Mouse (Mus musculus): ENCODE data around the gene Btf3. TPM values are rescaled to one million over a fixed set of nuclear protein-coding genes. Genes with fewer than 3 reads are reported as not detected.

Gene Btf3
- 364 and 430 TPM in 2 replicates for total RNA-seq (2021)
- long read RNA-seq, experiment 1, transcript Btf3-201 (6 exons, 1,091 nt) = minor isoform, 8 of 302 reads
- long read RNA-seq, experiment 1, transcript Btf3-205 (6 exons, 888 nt) = major isoform, 283 of 302 reads
- long read RNA-seq, experiment 1, partial matches to known transcripts = 3 of 302 reads
- long read RNA-seq, experiment 1, other reads (novel, unspliced or antisense) = 3 of 302 reads
- long read RNA-seq, experiment 2, transcript Btf3-201 (6 exons, 1,091 nt) = minor isoform, 6 of 228 reads
- long read RNA-seq, experiment 2, transcript Btf3-205 (6 exons, 888 nt) = major isoform, 208 of 228 reads
- long read RNA-seq, experiment 2, partial matches to known transcripts = 10 of 228 reads
- long read RNA-seq, experiment 2, other reads (novel, unspliced or antisense) = 1 of 228 reads

DNA sequence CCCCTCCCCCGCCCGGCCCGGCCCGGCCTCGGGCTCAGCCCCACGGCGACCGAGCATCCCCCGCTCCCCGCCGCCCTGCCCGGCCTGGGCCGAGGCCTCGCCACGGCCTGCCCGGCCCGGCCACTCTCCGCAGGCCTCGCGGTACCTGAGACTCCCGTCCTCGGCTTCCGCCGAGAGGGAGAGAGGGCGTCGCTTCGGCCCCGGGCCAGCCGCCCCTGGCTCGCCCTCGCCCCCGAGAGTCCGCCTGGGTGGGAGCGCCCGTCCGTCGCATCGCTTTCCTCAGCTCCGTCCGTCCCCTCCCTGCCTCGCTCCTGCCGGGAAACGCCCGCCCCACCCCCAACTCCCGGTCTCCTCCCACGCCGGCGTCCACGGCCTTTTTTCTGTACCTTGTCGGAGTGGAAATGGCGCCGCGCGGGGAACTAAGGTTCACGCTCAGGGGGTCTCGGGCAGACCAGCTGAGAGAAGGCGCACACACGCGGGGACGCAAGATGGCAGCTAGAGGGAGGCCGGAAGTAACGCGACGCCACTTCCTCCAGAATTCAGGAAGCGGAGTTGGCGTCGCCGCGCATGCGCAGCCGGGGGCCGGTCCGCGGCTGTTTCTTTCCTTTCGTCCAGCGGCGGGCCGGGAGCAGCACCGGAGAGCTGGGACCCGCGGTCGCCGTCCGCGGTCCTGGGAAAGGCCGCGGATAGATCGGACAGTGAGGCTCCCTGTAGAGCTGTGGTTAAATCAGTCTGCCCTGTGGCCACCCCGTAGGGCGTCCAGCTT, at the start of gene Btf3:
Gene Btf3, minus strand, starts transcription at position 527 of the 766 bp plus-strand sequence.
- peak; percentile 97 for DNase-seq

DNA sequence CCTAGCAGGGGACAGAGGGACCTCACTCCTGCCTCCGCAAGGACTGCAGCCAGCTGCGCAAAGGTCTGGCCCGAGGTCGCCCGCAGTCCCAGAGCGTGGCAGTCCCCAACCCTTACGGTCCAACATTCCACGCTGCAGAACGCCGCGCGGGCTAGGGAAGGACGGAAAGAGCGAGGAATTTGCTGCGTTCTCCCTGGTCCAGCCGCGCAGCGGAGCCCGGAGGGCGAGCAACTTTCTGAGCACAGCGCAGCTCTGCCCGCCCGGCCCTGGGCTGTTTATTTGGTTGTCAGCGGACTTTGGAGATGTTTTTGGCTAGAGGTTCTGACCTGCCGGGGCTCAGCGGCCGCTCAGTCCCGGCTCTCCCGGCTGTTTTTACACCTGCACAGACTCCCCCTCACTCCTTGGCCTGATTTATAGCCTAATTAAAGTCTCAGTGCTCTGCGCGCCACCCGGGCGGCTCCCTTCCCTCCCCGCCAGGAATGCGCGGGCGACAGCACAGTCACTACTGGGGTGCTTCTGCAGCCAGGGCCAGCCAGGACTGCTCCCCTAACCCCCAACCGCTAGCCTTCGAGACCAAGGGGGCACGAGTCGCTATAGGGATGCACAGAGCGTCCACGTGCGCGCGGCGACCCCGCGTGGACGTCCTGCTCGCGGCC, 49.1 kb upstream of the Btf3 start:
- DNase-seq = peak; percentile 9

DNA sequence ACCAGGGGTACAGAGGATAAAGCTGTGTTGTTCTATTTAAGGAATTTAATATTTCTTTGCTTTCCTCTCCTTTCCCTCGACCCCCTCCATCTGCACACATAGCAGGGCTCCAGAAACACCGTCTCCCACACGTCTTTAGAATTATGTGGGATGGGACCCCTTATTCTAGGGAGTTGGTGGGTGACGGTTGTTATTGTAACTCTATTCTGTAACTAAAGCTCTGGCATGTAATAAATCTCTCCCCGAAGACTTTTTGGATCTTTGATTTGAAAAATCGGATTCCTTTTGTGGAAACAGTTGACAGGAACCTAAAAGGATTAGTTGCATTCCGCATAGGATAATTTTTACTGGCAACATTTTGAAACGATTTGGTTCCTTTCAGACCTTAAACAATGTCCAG, 48.3 kb upstream of the Btf3 start:
- no peak for DNase-seq

DNA sequence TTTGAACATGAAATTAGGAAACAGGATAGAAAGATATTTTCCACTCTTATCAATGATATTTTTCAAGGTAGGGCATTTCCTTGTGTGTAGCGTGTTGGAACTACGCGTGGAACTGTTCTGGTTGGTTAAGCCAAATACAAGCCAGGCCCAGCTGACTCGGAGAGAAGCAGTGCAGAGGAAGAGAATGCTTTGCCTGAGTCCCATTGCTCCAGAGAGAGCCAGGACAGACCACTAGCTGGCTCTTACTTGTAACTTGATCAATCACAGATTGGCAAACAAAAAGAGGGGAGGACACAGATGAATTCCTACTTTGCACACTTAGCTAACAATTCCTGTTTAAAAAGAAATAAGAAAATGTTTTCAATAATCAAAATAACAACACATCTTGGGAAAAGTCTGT, 46.2 kb upstream of the Btf3 start:
- no peak for DNase-seq

DNA sequence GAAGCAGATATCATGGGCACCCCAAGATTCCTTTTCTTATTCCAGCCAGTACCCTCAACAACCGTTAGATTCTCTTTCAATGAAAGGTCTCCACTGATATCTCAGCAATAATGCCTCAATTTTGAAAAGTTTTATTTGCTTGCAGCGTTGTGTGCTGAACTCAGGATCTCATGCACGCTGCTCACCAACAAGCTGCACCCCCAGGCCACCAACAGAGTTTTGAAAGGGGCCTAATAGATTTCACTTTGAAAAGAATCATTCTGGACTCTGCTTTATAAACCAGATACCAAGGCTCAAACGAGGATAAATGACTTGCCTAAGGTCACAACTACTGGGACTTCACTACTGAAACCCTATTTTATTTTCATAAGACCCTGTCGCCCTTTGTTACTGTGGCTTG, 44.4 kb upstream of the Btf3 start:
- DNase-seq = no peak

DNA sequence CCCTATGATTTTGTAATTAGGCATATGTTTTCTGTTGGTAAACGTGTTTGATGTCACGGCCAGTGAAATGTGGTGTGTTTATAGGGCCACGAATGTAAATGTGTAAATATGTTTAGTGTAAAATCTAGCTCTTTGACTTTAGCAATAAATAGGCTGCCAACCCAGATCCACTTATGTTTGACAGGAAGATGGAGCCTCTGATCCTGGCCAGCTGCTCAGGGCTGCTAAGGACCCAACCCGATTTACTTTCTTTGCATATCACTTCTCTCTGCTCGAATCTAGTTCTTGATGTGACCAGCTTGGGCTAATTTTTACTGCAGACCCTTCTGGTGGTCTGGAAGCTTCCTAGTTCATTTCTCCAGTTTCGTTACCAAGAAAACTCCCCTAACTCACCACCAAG, 43.6 kb upstream of the Btf3 start:
- DNase-seq = no peak

DNA sequence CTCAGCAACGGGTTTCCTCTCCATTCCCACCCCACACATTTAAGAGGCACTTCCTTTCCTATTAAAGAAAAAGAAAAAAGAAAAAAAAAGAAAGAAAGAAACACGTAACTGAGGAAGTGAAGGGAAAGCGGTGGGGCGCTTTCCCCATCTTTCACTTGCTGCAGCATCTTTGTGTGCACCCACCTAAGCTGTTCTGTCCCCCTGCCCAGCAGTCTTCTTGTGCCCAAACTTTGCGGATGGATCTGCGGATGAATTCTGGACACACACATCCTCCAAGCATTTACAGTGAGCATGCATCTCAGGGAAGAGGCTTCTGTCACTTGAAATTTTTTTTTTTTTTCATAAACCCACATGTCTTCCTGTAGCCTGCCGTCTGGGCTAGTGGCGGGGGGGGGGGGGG, 42.5 kb upstream of the Btf3 start:
- DNase-seq = no peak

DNA sequence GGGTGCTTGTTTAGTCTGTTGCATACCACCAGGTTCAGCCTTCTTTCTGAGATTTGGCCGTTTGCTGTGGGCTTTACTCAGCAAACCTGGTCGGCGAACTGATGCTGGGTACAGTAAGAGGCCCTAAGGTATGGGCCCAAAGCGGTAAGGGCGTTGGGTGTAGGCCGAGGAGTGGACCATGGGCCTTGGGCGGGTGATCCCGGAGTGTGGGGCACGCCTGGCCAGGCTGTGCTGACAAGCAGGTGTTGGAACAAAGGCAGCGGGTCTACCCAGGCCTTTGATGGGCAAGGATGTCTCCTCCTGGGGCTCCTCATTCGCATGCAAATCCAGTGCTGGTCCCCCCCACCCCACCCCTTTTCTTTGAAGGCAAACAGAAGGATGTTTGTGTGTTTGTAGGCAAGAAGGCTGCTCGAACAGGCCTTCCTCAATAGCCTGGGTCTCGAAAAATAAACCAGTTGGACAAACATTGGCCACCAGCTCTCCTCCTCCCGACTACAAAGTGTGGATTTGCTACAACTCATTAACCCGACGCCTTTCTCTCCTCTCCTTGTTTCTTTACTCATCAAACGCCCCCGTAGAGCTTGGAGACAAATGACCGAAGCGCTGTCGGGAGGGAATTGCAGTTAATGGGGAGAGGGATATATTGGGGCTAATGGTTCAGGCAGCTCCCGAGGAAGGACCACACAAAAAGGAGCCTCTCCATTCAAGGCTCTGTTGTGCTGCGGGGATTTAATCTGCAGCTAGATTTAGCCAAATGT, 41.8 kb upstream of the Btf3 start:
- no peak for DNase-seq

DNA sequence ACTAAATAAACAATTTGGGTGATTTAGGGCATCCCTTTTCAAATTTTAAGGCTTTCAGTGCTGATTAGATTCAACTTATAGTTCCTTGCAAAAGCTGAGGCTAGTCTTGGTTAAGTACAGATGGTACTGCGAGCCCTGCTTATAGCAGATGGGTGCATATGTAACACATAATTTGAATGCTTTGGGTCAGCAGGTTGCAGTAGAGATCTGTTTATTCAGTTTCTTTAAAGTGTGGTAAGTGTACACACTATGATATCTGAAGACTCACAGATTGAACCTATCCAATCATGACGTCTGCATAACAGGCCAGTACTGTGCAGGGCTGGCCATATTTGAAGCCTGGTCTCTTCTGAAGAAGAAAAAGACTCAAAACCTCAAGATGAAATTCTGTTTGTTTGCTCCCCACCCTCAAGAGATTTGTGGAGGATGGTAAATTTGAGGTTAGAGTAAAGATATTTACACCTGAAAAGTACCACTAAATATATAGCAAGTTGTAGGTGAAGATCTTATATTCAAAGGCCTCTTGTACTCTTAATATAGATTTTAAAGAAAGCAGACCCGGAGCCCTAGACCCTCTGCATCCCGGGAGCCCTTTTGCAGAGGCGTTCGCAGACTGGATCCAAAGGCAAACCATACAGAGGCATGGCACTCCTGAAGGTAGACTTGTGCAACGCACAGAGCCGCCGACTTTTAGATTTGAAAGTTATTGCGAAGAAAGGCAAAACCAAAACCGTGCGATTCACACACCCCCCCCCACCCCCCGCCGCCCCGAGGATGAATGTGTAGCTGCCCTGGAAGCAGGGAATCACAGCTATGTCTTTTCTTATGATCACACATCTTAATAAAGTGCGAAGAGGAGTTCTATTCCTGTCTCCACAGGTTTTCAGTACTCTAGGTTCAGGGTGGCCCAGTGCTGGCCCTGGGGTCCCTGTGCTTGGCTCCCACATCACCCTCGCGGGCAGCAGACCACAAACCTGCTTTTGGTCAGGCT, 40.9 kb upstream of the Btf3 start:
- no peak for DNase-seq

DNA sequence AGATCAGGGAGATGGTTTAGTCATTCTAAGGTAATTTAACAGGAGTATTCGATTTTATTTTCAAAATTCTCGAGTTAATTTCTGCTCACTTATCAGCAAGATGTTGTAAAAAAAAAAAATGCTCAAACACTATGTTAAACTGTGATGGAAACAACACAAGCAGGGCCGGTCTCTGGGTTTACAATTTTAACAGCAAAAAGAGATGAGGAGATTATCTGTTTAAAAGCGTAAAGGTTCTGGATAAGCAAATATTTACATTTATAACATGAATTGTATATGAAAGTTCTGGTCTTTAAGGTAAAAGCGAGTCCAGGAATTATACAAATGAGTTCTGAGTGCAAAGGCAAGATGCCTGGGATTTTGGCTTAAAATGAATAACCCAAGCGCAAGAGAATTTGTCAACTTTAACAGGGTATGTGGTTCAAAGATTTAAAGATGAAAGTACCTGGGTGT, 40.2 kb upstream of the Btf3 start:
- DNase-seq = no peak

DNA sequence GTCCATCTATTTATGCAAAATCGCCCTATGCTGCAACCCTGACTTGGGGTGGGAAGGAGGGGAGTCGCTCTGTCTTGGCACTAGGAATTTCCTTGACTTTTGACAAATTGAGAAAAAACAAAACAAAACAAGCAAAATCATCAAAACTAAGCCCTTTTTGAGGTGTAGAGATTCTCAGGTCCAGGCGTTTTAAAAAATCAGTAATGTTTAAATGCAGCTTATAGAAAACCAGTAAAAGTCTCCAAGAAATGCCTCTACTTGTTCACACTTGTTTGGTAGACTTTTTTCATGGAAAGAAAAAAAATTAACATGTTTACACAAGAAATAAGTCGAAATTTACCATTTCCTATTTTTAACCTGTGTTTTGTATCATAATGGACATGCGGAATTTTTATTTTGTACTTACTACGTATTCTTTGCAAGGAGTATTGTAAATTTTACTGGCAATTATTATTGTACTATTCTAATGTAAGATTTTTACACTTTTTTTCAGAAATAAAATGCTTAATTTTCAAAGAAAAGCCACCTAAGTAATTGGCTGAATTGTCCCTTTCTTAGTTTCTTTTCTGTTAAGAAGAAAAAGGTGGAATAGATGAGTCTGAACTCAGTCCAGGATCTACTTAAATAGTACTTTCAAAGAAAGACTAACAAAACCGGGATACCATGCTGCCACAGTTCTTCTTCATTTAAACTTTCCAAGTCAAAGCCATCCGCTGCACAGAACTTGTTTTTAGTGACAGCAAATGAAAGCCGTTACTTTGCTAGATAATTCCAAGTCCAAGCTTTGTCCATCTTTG, 39.6 kb upstream of the Btf3 start:
- no peak for DNase-seq

DNA sequence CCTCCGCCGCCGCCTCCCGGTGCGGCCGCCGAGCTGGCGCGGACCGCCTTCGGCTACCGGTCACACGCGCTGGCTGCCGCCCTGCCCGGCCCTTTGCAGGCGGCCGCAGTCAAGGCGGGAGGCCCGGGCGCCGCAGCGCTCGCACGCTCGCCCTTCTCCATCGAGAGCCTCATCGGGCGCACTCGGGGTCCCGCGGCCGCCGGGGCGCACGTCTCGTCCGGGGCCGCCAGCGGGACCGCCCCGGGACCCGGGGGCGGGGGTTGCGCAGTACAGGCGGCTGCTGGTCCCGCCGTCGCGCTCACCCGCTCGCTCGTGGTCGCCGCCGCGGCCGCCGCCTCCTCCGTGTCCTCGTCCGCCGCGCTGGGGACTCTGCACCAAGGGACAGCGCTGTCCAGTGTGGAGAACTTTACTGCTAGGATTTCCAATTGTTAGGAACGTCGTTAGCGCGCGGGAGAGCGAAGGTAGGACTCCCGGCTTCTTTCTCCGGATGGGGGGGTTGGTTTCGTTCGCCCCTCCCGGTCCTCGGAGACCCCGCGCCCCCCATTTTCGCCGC, 38.8 kb upstream of the Btf3 start:
- peak; percentile 43 for DNase-seq

DNA sequence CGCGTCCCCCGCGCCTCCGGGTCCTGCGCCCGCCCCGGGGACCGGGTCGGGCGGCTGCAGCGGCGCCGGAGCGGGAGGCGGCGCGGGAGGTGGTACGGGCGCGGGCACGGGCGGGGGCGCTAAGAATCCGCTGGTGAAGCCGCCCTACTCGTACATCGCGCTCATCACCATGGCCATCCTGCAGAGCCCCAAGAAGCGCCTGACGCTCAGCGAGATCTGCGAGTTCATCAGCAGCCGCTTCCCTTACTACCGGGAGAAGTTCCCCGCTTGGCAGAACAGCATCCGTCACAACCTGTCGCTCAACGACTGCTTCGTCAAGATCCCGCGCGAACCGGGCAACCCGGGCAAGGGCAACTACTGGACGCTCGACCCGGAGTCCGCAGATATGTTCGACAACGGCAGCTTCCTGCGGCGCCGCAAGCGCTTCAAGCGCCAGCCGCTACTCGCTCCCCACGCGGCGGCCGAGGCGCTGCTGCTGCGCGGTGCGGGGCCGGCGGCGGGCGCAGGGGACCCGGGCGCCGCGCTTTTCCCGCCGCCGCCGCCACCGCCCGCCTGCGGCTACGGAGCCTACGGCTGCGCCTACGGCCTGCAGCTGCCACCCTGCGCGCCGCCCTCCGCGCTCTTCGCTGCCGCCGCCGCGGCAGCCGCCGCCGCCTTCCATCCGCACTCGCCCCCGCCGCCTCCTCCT, 38.2 kb upstream of the Btf3 start:
- peak; percentile 15 for DNase-seq

DNA sequence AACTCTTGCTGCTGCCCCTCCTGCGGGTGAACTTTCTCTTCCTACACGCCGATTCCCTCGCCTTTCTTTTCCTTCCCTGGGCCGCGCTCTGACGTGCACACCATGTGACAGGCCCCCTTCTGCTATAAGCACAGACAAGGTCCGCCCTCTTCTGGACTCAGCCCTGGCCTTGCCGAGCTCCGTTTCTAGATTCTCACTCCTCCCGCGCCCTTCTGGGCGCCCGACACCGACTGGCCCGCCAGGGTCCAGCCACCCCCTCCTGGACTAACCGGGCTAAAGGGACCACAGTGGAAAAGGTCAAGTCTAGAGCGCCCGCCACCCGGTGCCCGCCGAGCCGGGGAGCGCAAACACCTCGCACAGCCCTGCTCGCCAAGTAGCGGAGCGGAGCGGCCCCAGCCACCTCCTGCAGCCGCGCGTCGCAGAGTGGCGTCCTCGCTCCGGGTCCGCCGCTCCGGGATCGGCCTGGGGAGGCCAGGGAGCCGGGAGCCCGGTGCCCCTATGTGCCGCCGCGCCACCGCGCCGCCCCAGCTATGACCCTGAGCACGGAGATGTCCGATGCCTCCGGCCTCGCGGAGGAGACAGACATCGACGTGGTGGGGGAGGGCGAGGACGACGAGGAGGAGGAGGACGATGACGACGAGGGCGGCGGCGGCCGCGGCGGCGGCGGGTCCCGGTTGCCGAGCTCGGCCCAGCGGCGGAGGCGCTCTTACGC, 37.4 kb upstream of the Btf3 start, which contains the start of gene Foxd1:
Gene Foxd1, plus strand, starts transcription at position 153 of the 712 bp plus-strand sequence.
- peak; percentile 47 for DNase-seq

DNA sequence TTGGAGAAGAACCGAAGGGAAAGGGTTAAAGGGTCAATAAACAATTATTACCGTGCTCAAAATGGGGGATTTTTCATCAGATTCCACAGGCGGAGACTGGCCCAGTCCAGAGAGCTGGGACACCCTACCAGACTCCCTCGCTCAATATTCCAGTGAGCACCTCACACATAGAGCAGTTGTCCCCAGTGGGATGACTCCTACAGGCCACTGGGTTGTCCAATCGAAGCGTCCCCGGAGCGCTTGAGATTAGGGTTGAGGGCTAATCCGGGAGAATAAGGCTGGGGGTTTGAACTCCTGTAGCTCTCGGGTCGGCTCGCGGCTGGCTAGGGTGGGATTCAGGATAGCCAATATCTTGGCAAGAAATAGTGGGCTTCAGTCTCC, 36.9 kb upstream of the Btf3 start:
- no peak for DNase-seq

DNA sequence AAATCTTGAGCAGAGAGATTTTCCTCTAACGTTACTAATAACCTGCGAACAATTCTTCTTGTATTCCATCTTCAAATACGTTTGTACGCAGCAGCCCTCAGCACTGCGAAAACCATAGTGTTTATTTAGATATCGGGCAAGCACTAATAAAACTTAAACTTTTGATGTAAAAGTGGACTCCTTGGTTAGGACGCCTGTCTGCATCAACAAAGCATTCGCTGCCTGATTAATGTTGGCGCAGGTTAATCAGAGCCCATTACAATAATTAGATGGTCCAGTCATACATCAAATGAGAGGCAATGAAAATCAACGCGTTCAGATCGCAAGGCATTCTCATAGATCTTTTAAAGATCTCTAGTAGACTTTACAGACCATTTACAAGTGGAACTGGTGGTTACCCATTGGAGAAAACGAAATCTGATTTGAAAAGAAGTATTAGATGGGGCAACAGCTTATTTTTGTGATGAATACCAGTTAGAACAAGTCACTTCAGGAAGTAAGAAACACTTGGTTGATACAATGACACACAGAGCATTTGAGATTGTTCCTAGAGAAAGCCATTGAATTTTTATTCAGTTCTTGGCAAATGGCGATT, 35.7 kb upstream of the Btf3 start:
- no peak for DNase-seq

DNA sequence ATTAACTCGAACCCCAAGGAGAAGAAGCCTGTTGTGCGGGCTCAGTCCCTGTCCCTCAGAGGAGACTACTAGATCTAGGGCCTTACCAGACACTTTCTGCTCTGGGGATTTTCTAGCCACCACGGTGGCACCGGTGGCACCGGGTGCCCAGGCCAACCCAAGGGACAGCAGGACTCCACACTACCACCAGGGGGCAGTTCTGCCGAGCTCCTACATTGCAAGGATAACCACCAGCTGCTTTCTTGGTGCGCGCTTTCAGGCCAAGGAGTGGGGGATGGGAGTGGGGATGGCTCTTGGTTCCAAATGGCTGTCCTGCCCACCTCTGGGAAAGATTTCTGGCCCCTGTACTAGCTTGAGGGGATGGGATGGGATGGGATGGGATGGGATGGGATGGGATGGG, 34.7 kb upstream of the Btf3 start:
- DNase-seq = peak; percentile 68

DNA sequence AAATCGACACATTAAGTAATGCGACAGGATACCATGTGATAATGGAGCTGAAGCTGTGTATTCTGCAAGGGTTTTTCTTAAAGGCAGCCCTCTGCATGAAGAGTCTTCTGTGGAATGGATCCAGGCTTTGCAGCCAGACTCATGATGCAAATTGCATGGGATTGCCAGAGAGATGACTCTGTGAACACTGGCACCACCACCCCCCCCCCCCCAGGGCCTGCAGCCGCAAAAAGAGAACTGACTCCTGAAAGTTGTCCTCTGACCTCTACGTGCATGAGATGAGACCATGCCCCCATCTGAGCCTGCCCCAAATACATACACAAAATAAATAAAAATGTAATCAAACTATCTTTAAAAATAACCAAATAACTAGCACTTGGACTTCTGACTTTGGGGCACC, 32.7 kb upstream of the Btf3 start:
- DNase-seq = no peak

Data from adrenal gland, postnatal 14 days (tissue).